Mouse (Mus musculus) cortical plate, adult 2 months (tissue): ENCODE measurements at regions not wholly inside any gene's neighbourhood (a gene's known extent, or its start where the extent isn't known, plus 50 kb on each side); places are given as distances from the start of the nearest gene placed in this dataset.

Experiments
- H3K27ac ChIP-seq: fragments of 200-500 bp; 2 replicates; pipeline ENCODE4 v1.5.1; 2012; ENCODE audit warnings: low read length, control low read depth, inconsistent platforms; ENCODE audit not compliant: insufficient read depth
- H3K4me1 ChIP-seq: fragments of 200-500 bp; 2 replicates; pipeline ENCODE4 v1.6.1; 2011; ENCODE audit warnings: low read length; ENCODE audit not compliant: control insufficient read depth, insufficient read depth
- H3K4me3 ChIP-seq: fragments of 200-500 bp; 2 replicates; pipeline ENCODE4 v1.5.1; 2011; ENCODE audit warnings: mild to moderate bottlenecking, low read length, control low read depth; ENCODE audit not compliant: insufficient read depth
- CTCF ChIP-seq: fragments of 200-500 bp; IDR thresholded peaks from 2 replicates; pipeline ENCODE4 v1.5.1; 2011; ENCODE audit warnings: mild to moderate bottlenecking, control low read depth, low read length; ENCODE audit not compliant: insufficient read depth; ENCODE audit errors: extremely low read depth
- POLR2A ChIP-seq: fragments of 200-500 bp; IDR thresholded peaks from 2 replicates; pipeline ENCODE4 v1.6.1; 2011; ENCODE audit warnings: mild to moderate bottlenecking, low read length, control low read depth; ENCODE audit not compliant: insufficient read depth; ENCODE audit errors: extremely low read depth

- H3K4me3 ChIP-seq: no peak overlapping the region
- H3K27ac ChIP-seq: no peak overlapping the region
Observed at GRCm38 (mm10) chr5:49662096-49662495, 137.4 kb upstream of the Kcnip4 start.

GRCm38 (mm10) chr5:49660598-49660997 lies 135.9 kb upstream of the Kcnip4 start:
- Histone ChIP-seq H3K4me1 (no peaks in the 10 kb centered on the region), H3K27ac (no peak overlapping the region), H3K4me3 (no peak overlapping the region)
- TF ChIP-seq POLR2A: no peak
- TF ChIP-seq CTCF: no peak

More at GRCm38 (mm10) chr5:49662096-49662495, 137.4 kb upstream of the Kcnip4 start:
- H3K4me1 ChIP-seq: no peaks in the 10 kb centered on the region
- no peak for TF ChIP-seq CTCF
- TF ChIP-seq POLR2A: no peak

- no peaks in the 10 kb centered on the region for H3K4me1 ChIP-seq
Observed at GRCm38 (mm10) chr5:49650953-49651352, 126.2 kb upstream of the Kcnip4 start.

GRCm38 (mm10) chr5:49645781-49646180 lies 121.1 kb upstream of the Kcnip4 start:
- TF ChIP-seq POLR2A (no peak), CTCF (no peak)
- Histone ChIP-seq H3K4me3 (no peak overlapping the region), H3K4me1 (no peaks in the 10 kb centered on the region; the same call in 1 of the 2 replicates), H3K27ac (no peak overlapping the region)

More at GRCm38 (mm10) chr5:49650953-49651352, 126.2 kb upstream of the Kcnip4 start:
- no peak overlapping the region for H3K4me3 ChIP-seq
- TF ChIP-seq CTCF: no peak
- H3K27ac ChIP-seq: no peak overlapping the region

- no peak overlapping the region for H3K27ac ChIP-seq
- H3K4me3 ChIP-seq: no peak overlapping the region
- H3K4me1 ChIP-seq: no peaks in the 10 kb centered on the region; the same call in 1 of the 2 replicates
- no peak for TF ChIP-seq CTCF
- no peak for TF ChIP-seq POLR2A
Observed at GRCm38 (mm10) chr5:49644606-49645005, 119.9 kb upstream of the Kcnip4 start.

- no peak overlapping the region for H3K27ac ChIP-seq
- no peak overlapping the region for H3K4me3 ChIP-seq
- TF ChIP-seq POLR2A: no peak
- no peak for TF ChIP-seq CTCF
- no peaks in the 10 kb centered on the region; the same call in none of the 2 replicates for H3K4me1 ChIP-seq
Observed at GRCm38 (mm10) chr5:49642439-49642838, 117.7 kb upstream of the Kcnip4 start.

- no peak overlapping the region for H3K27ac ChIP-seq
- TF ChIP-seq CTCF (no peak), POLR2A (no peak)
- H3K4me1 ChIP-seq: no peaks in the 10 kb centered on the region; the same call in none of the 2 replicates
- H3K4me3 ChIP-seq: no peak overlapping the region
Observed at GRCm38 (mm10) chr5:49641206-49641830, 116.6 kb upstream of the Kcnip4 start.

- no peak overlapping the region for H3K27ac ChIP-seq
- TF ChIP-seq POLR2A: no peak
- TF ChIP-seq CTCF: no peak
- no peaks in the 10 kb centered on the region; the same call in none of the 2 replicates for H3K4me1 ChIP-seq
- H3K4me3 ChIP-seq: no peak overlapping the region
Observed at GRCm38 (mm10) chr5:49639637-49640036, 114.9 kb upstream of the Kcnip4 start.

GRCm38 (mm10) chr5:49620152-49620551 lies 95.4 kb upstream of the Kcnip4 start:
- H3K27ac ChIP-seq: no peak overlapping the region
- no peaks in the 10 kb centered on the region for H3K4me1 ChIP-seq
- TF ChIP-seq POLR2A (no peak), CTCF (no peak)
- H3K4me3 ChIP-seq: no peak overlapping the region

GRCm38 (mm10) chr5:49606761-49607160 lies 82.1 kb upstream of the Kcnip4 start:
- Histone ChIP-seq H3K27ac (no peak overlapping the region), H3K4me1 (no peaks in the 10 kb centered on the region), H3K4me3 (no peak overlapping the region)
- no peak for TF ChIP-seq CTCF
- TF ChIP-seq POLR2A: no peak
